ENCODE assay signal across 9 mouse cellular contexts in genomic region chr11:84775560-84775959, GRCm38 (mm10). TPM values are rescaled to one million over a fixed set of nuclear protein-coding genes. Genes with fewer than 3 reads are reported as not detected.
DNase-seq lines count a peak whose midpoint lies in the region; ATAC-seq lines count a peak whose summit lies in the region.
"Had no signal": no experiment of that assay in that cellular context is flagged by ENCODE, and none has a peak within 500 bp of the region (broad histone marks: within the 10 kb centered on the region; RNA-seq: fewer than 3 reads in every experiment).

No protein-coding gene starts in this region.

- no peaks in the 10 kb centered on the region for H3K9me3 ChIP-seq in lung, embryonic 16.5 days (ENCODE audit: control insufficient read depth, low read length)
- H3K9me3 ChIP-seq in embryonic facial prominence, embryonic 13.5 days, result no peaks in the 10 kb centered on the region
- no peaks in the 10 kb centered on the region for H3K9me3 ChIP-seq in hindbrain, embryonic 15.5 days
- H3K9me3 ChIP-seq in heart, embryonic 12.5 days (replicated peaks), result no peaks in the 10 kb centered on the region
- H3K9me3 ChIP-seq: liver, embryonic 15.5 days had no signal

- ATAC-seq in lung, embryonic 16.5 days (ENCODE audit: low read depth), result peak; percentile 56
- ATAC-seq in embryonic facial prominence, embryonic 13.5 days (ENCODE audit: insufficient number of reproducible peaks, insufficient read depth, low FRiP score, low TSS enrichment, low read depth), result no peak
- ATAC-seq in hindbrain, embryonic 15.5 days (ENCODE audit: low FRiP score, low read depth), result peak; percentile 46
- ATAC-seq in heart, embryonic 12.5 days (ENCODE audit: insufficient number of reproducible peaks, low FRiP score), result no peak

- peaks cover 7% of the 10 kb centered on the region for H3K4me1 ChIP-seq in lung, embryonic 16.5 days (replicated peaks; ENCODE audit: control insufficient read depth, insufficient read depth, low read length)
- peaks cover 23% of the 10 kb centered on the region for H3K4me1 ChIP-seq in embryonic facial prominence, embryonic 13.5 days
- peaks cover 39% of the 10 kb centered on the region for H3K4me1 ChIP-seq in hindbrain, embryonic 15.5 days (replicated peaks)
- H3K4me1 ChIP-seq in heart, embryonic 12.5 days (replicated peaks), result peaks cover 10% of the 10 kb centered on the region
- H3K4me1 ChIP-seq: liver, embryonic 15.5 days had no signal

- H3K27me3 ChIP-seq in lung, embryonic 16.5 days (ENCODE audit: control insufficient read depth, insufficient read depth, low read depth, low read length), result peaks cover 5% of the 10 kb centered on the region
- peaks cover 62% of the 10 kb centered on the region for H3K27me3 ChIP-seq in embryonic facial prominence, embryonic 13.5 days
- H3K27me3 ChIP-seq in hindbrain, embryonic 15.5 days, result peaks cover 5% of the 10 kb centered on the region; the same call in 1 of the 2 replicates
- H3K27me3 ChIP-seq in heart, embryonic 12.5 days (replicated peaks), result peaks cover 31% of the 10 kb centered on the region

- no peak overlapping the region for H3K4me3 ChIP-seq in lung, embryonic 16.5 days (ENCODE audit: low read length)
- H3K4me3 ChIP-seq in embryonic facial prominence, embryonic 13.5 days, result no peak overlapping the region
- no peak overlapping the region for H3K4me3 ChIP-seq in hindbrain, embryonic 15.5 days
- no peak overlapping the region for H3K4me3 ChIP-seq in heart, embryonic 12.5 days
- H3K4me3 ChIP-seq: liver, embryonic 15.5 days had no signal

- no peak overlapping the region for H3K27ac ChIP-seq in lung, embryonic 16.5 days (ENCODE audit: low read length)
- peak overlapping the region; percentile 51; the same call in 1 of the 2 replicates for H3K27ac ChIP-seq in embryonic facial prominence, embryonic 13.5 days
- H3K27ac ChIP-seq in hindbrain, embryonic 15.5 days (replicated peaks), result peak overlapping the region; percentile 67
- H3K27ac ChIP-seq in heart, embryonic 12.5 days (ENCODE audit: poor library complexity, severe bottlenecking), result no peak overlapping the region
- H3K27ac ChIP-seq: liver, embryonic 15.5 days had no signal

- DNase-seq in lung, postnatal 4 days, result no peak
- peak; percentile 65 for DNase-seq in retina, postnatal 1 day
- no peak for DNase-seq in gastrocnemius, adult 18-20 months (ENCODE audit: low spot score)
- DNase-seq: kidney, postnatal 36 days had no signal

- WGBS in lung, embryonic 16.5 days, result 4% methylated on average over 4 of the region's 4 CpGs
- WGBS in embryonic facial prominence, embryonic 13.5 days, result 4% methylated on average over 4 of the region's 4 CpGs
- 0% methylated on average over 4 of the region's 4 CpGs for WGBS in hindbrain, embryonic 15.5 days
- 2% methylated on average over 4 of the region's 4 CpGs for WGBS in heart, embryonic 12.5 days

- H3K36me3 ChIP-seq in lung, embryonic 16.5 days (ENCODE audit: control insufficient read depth, insufficient read depth, low read length), result no peaks in the 10 kb centered on the region
- H3K36me3 ChIP-seq in embryonic facial prominence, embryonic 13.5 days, result no peaks in the 10 kb centered on the region
- no peaks in the 10 kb centered on the region for H3K36me3 ChIP-seq in hindbrain, embryonic 15.5 days
- H3K36me3 ChIP-seq in heart, embryonic 12.5 days, result no peaks in the 10 kb centered on the region
- H3K36me3 ChIP-seq: liver, embryonic 15.5 days had no signal

- no peak overlapping the region for H3K9ac ChIP-seq in lung, embryonic 16.5 days (ENCODE audit: low read length)
- no peak overlapping the region for H3K9ac ChIP-seq in embryonic facial prominence, embryonic 13.5 days
- no peak overlapping the region; the same call in 1 of the 2 replicates for H3K9ac ChIP-seq in hindbrain, embryonic 15.5 days
- H3K9ac ChIP-seq in heart, embryonic 12.5 days, result no peak overlapping the region
- H3K9ac ChIP-seq: liver, embryonic 15.5 days had no signal

- no peak overlapping the region for H3K4me2 ChIP-seq in lung, embryonic 16.5 days (ENCODE audit: low read depth, low read length)
- peak overlapping the region; percentile 7; the same call in 1 of the 2 replicates for H3K4me2 ChIP-seq in embryonic facial prominence, embryonic 13.5 days
- no peak overlapping the region for H3K4me2 ChIP-seq in hindbrain, embryonic 15.5 days
- no peak overlapping the region for H3K4me2 ChIP-seq in heart, embryonic 12.5 days
- H3K4me2 ChIP-seq: liver, embryonic 15.5 days had no signal

RNA-seq across cellular contexts. Expression of gene Mrm1, which starts 43.8 kb away (rescaled TPM):
- 8.1 and 11.4 TPM in 2 replicates for polyA plus RNA-seq in lung, embryonic 16.5 days (2015; fragmentation: Nextera tagmentation; extraction: Ambion mirVana)
- 10.3 and 10.4 TPM in 2 replicates for polyA plus RNA-seq in embryonic facial prominence, embryonic 13.5 days (2015; fragmentation: Nextera tagmentation; extraction: Ambion mirVana)
- polyA plus RNA-seq in hindbrain, embryonic 15.5 days (2015; fragmentation: Nextera tagmentation; extraction: Ambion mirVana), result 20.0 TPM in 2 replicates
- 1 to 10 TPM; 4.7 to 6.2 TPM for total RNA-seq in gastrocnemius, adult 18-20 months (2021)
- polyA plus RNA-seq in heart, embryonic 12.5 days (2016; fragmentation: Nextera tagmentation; extraction: Ambion mirVana), result 12.9 and 17.3 TPM in 2 replicates

RNA-seq across cellular contexts. Expression of gene Dhrs11, which starts 53.2 kb away (rescaled TPM):
- polyA plus RNA-seq in lung, embryonic 16.5 days (2015; fragmentation: Nextera tagmentation; extraction: Ambion mirVana), result 12.9 and 14.1 TPM in 2 replicates
- polyA plus RNA-seq in embryonic facial prominence, embryonic 13.5 days (2015; fragmentation: Nextera tagmentation; extraction: Ambion mirVana), result 12.5 and 17.6 TPM in 2 replicates
- 8.6 and 10.5 TPM in 2 replicates for polyA plus RNA-seq in hindbrain, embryonic 15.5 days (2015; fragmentation: Nextera tagmentation; extraction: Ambion mirVana)
- 10 to 100 TPM; 25.5 to 31.0 TPM for total RNA-seq in gastrocnemius, adult 18-20 months (2021)
- polyA plus RNA-seq in heart, embryonic 12.5 days (2016; fragmentation: Nextera tagmentation; extraction: Ambion mirVana), result 25.2 and 26.8 TPM in 2 replicates

Comparison
In these comparisons a context has a peak if more than half of its experiments do, and no peak if none do; other contexts are left out.
1. ATAC-seq: peak in lung, embryonic 16.5 days (single experiment) and hindbrain, embryonic 15.5 days (single experiment); none in embryonic facial prominence, embryonic 13.5 days (single experiment) and heart, embryonic 12.5 days (single experiment).
2. H3K27ac ChIP-seq: peak in embryonic facial prominence, embryonic 13.5 days (single experiment) and hindbrain, embryonic 15.5 days (single experiment); none in lung, embryonic 16.5 days (single experiment) and heart, embryonic 12.5 days (single experiment).